Mouse (Mus musculus) embryonic facial prominence, embryonic 11.5 days (tissue): Measurements from ENCODE around the gene Serpinf2. TPM values are rescaled to one million over a fixed set of nuclear protein-coding genes. Genes with fewer than 3 reads are reported as not detected.

ENCODE experiments used
- ATAC-seq: fragments of 200-750 bp; cut with Nextera tagmentation; replicated peaks from 2 replicates; pipeline ENCODE4 v1.8.0; 2017; ENCODE audit warnings: low read depth; ENCODE audit not compliant: insufficient number of reproducible peaks, low FRiP score, low TSS enrichment
- DNase-seq: peaks from one replicate; pipeline ENCODE4 v3.0.0-alpha.2; 2015; ENCODE audit warnings: low spot score
- H3K27ac ChIP-seq: fragments of 300-500 bp; sonication (generic); replicated peaks from 2 replicates; pipeline ENCODE4 v1.5.1; 2014; ENCODE audit warnings: mild to moderate bottlenecking, low read depth, low read length, control low read depth
- H3K27me3 ChIP-seq: fragments of 300-500 bp; sonication (generic); 2 replicates; pipeline ENCODE4 v1.6.1; 2014; ENCODE audit warnings: mild to moderate bottlenecking, low read length, moderate library complexity, mixed read lengths; ENCODE audit not compliant: control insufficient read depth, insufficient read depth
- H3K36me3 ChIP-seq: fragments of 300-500 bp; sonication (generic); replicated peaks from 2 replicates; pipeline ENCODE4 v1.6.1; 2014; ENCODE audit warnings: low read depth, mild to moderate bottlenecking, low read length, moderate library complexity, mixed read lengths; ENCODE audit not compliant: control insufficient read depth, insufficient read depth
- H3K4me1 ChIP-seq: fragments of 300-500 bp; sonication (generic); 2 replicates; pipeline ENCODE4 v1.6.1; 2014; ENCODE audit warnings: low read length, mixed read lengths; ENCODE audit not compliant: control insufficient read depth, insufficient read depth
- H3K4me2 ChIP-seq: fragments of 300-500 bp; sonication (generic); 2 replicates; pipeline ENCODE4 v1.6.1; 2014; ENCODE audit warnings: low read depth, mild to moderate bottlenecking, control low read depth, low read length, moderate library complexity
- H3K4me3 ChIP-seq: fragments of 300-500 bp; sonication (generic); 2 replicates; pipeline ENCODE4 v1.5.1; 2014; ENCODE audit warnings: low read depth, low read length, control low read depth
- H3K9ac ChIP-seq: fragments of 300-500 bp; sonication (generic); replicated peaks from 2 replicates; pipeline ENCODE4 v1.6.1; 2014; ENCODE audit warnings: mild to moderate bottlenecking, control low read depth, low read length
- H3K9me3 ChIP-seq: fragments of 300-500 bp; sonication (generic); replicated peaks from 2 replicates; pipeline ENCODE4 v1.6.1; 2016; ENCODE audit warnings: mild to moderate bottlenecking, low read length, inconsistent platforms, mixed read lengths; ENCODE audit not compliant: control insufficient read depth
- WGBS: fragments of 180-500 bp; shearing (Covaris S2); extraction: QIAGEN DNeasy Blood & Tissue Kit; methylation state at CpG from one replicate; pipeline ENCODE4 v1.1.7; 2014; 5-methylcytosine and 5-hydroxymethylcytosine counted together
- polyA plus RNA-seq: library from polyadenylated mRNA; unstranded; fragments of >200 nt; fragmentation: Nextera tagmentation; extraction: Ambion mirVana; gene quantifications from 2 replicates; pipeline ENCODE4 v1.2.1, GENCODE M21; 2014

The Serpinf2 gene
- polyA plus RNA-seq, 1 experiment from 2014 or later, result 0.34 TPM

DNA sequence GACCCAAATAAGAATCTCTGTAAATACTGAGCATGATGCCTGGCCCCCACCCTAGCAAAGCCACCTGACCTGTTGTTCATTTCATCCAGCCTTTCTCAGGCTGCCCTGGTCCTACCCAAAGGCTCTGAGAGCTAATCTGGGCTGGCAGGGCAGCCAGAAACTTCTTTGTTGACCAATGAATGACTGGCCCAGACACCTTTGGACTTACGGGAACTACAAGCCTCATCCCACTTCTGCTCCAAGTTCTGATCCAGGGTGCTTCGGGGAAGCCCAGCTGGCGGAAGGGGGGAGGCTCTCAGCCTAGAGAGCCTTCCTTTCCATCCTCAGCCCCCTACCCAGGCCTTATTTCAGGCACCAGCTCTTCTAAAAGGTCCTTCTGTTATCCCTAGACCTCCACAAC lies 587 bp downstream of the Serpinf2 start:
- Histone ChIP-seq H3K27me3 (no peaks in the 10 kb centered on the region), H3K36me3 (no peaks in the 10 kb centered on the region), H3K9me3 (no peaks in the 10 kb centered on the region), H3K4me3 (no peak overlapping the region), H3K9ac (no peak overlapping the region), H3K27ac (no peak overlapping the region), H3K4me1 (no peaks in the 10 kb centered on the region), H3K4me2 (no peak overlapping the region)
- ATAC-seq, result no peak
- 95% methylated on average over 3 of the region's 3 CpGs for WGBS
- DNase-seq, result no peak

DNA sequence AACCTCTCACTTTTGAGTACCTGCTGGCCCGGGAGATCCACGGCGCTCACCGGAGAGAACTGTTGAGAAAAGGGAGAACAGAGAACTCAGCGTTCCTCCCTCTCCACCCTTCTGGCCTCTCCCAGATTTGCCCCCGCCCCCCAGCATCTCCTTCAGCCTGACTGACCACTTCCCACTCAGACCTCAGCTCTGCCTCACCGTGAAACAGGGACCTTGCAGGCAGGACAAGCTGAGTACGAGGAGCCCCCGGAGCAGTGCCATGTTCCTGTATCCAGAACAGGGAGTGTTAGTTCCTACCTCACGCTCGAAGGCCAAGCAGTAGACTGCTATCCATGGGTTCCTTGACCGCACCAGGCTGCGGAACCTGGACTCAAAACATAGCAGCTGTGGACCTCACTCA lies 1.2 kb downstream of the Serpinf2 start:
- no peaks in the 10 kb centered on the region for H3K9me3 ChIP-seq
- 83% methylated on average over 13 of the region's 13 CpGs for WGBS
- no peak overlapping the region for H3K4me2 ChIP-seq
- H3K9ac ChIP-seq, result no peak overlapping the region
- no peak overlapping the region for H3K27ac ChIP-seq
- no peaks in the 10 kb centered on the region for H3K36me3 ChIP-seq
- H3K27me3 ChIP-seq, result no peaks in the 10 kb centered on the region
- DNase-seq (no peak), ATAC-seq (no peak)
- H3K4me3 ChIP-seq, result no peak overlapping the region
- H3K4me1 ChIP-seq, result no peaks in the 10 kb centered on the region

DNA sequence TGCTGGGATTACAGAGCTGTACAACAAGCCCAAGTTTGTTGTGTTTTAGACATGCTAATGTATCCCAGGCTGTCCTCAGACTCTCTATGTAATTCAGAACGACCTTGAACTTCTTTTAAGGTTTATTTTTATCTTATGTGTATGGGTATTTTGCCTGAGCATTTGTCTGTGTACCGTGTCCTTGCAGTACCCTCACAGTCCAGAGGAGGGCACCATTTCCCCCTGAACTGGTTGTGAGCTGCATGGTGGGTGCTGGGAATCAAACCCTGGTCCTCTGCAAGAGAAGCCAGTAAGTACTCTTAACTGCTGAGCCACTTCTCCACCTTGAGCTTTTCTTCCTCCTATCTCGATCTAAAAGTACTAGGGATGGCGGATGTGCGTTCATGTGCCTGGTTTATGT lies 5.3 kb downstream of the Serpinf2 start:
- ATAC-seq, result no peak
- Histone ChIP-seq H3K4me3 (no peak overlapping the region), H3K9me3 (no peaks in the 10 kb centered on the region), H3K9ac (no peak overlapping the region), H3K27ac (no peak overlapping the region), H3K4me2 (no peak overlapping the region), H3K4me1 (no peaks in the 10 kb centered on the region), H3K27me3 (no peaks in the 10 kb centered on the region), H3K36me3 (no peaks in the 10 kb centered on the region)
- WGBS, result 80% methylated on average over 5 of the region's 5 CpGs
- DNase-seq, result no peak

DNA sequence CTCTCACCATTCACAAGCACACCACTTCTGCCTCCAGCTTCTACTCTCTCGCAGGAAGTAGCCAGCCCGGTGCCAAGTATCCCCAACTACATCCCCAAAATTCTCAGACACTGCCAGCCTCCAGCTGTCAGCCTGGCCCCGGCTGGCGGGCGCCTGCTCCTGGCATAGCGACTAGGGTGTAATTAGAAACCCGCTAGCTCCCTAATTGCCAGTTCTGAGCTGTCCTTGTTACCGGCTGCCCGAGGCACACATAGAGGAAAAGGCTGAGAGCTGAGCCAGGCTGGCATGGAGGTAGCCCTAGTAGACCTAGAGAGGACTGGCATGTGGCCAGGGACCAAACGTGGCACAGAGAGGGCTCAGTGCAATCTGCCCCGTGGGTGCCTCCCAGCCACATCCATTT lies 8.1 kb downstream of the Serpinf2 start:
- 74% methylated on average over 11 of the region's 11 CpGs for WGBS
- no peak for ATAC-seq
- DNase-seq, result no peak
- no peak overlapping the region for H3K4me3 ChIP-seq
- H3K9me3 ChIP-seq, result no peaks in the 10 kb centered on the region
- no peaks in the 10 kb centered on the region for H3K36me3 ChIP-seq
- no peaks in the 10 kb centered on the region for H3K27me3 ChIP-seq
- no peak overlapping the region for H3K27ac ChIP-seq
- no peak overlapping the region for H3K9ac ChIP-seq
- H3K4me1 ChIP-seq, result no peaks in the 10 kb centered on the region
- H3K4me2 ChIP-seq, result no peak overlapping the region

DNA sequence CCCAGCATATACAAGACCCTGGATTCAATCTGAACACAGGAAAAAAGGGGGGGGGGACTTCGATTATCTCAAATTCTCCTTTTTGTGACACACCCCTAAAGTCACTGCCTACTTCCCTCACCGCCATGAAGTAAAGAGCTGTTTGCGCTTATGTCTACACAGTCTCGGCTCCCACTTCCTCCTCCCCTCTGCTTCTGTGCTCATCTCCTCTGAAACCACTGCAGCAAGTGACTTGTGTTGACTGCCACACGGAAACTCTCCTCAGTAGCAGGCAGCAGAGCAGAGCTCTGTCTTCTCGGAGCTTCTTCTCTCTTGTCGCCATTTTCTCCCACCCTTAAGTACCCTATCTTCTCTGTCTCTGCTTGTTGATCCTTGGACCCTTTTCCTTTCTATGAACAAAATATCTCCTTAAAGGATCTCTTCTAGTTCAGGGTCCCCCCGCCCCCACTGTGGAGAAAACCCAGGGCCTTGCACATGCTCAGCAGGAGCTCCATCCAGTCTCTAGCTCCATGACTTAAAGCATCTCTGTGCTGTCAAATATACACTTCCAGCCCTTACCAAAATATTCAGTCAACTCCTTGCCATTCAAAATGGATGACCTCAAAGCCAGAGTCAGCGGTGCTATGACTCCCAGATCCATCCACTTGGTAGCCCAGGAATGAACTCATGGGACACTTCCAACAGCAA lies 10.2 kb downstream of the Serpinf2 start:
- DNase-seq, result no peak
- no peak overlapping the region for H3K9ac ChIP-seq
- H3K4me3 ChIP-seq, result no peak overlapping the region
- no peak for ATAC-seq
- H3K27ac ChIP-seq, result no peak overlapping the region
- no peaks in the 10 kb centered on the region for H3K36me3 ChIP-seq
- WGBS, result 86% methylated on average over 9 of the region's 9 CpGs
- H3K27me3 ChIP-seq, result no peaks in the 10 kb centered on the region
- no peaks in the 10 kb centered on the region for H3K9me3 ChIP-seq
- no peaks in the 10 kb centered on the region for H3K4me1 ChIP-seq
- H3K4me2 ChIP-seq, result no peak overlapping the region

DNA sequence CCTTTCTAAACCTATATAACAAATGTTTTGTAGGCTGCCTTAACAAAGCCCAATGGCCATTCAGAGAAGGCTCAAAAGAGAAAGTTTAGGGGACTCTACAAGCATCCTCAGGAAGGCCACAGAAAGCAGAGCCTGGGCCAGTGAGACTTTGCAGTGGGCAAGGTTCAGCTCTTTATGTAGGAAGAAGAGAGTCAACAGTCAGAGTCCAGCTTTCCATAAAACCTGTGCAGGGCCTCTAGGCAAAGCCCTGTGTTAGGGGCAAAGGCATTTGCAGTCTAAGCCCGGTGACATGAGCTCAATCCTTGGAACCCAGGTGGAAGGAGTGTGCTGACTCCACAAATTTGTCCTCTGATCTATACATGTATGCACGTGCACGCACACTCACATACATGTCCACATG lies 14.9 kb downstream of the Serpinf2 start:
- H3K4me3 ChIP-seq, result no peak overlapping the region
- no peaks in the 10 kb centered on the region for H3K27me3 ChIP-seq
- no peak overlapping the region for H3K27ac ChIP-seq
- WGBS, result 89% methylated on average over 3 of the region's 3 CpGs
- no peaks in the 10 kb centered on the region for H3K9me3 ChIP-seq
- no peaks in the 10 kb centered on the region for H3K36me3 ChIP-seq
- no peak overlapping the region for H3K4me2 ChIP-seq
- no peak overlapping the region for H3K9ac ChIP-seq
- ATAC-seq (no peak), DNase-seq (no peak)
- H3K4me1 ChIP-seq, result no peaks in the 10 kb centered on the region

DNA sequence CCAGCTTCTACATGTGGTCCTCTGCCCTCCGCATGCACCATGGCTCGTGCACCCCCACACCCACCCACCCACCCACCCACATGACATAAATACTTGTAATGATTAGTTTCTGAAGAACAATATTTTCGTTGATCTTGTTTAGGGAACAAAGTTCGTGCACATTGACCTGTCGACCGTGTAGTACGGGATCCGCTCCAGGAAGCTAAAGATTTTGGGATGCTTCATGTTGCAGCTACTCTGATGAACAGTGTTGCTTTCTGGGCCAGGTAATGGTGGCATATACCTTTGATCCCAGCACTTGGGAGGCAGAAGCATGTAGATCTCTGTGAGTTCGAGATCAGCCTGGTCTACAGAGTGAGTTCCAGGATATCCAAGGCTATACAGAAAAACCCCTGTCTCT lies 15.4 kb downstream of the Serpinf2 start:
- 87% methylated on average over 9 of the region's 9 CpGs for WGBS
- no peak for ATAC-seq
- H3K36me3 ChIP-seq, result no peaks in the 10 kb centered on the region

DNA sequence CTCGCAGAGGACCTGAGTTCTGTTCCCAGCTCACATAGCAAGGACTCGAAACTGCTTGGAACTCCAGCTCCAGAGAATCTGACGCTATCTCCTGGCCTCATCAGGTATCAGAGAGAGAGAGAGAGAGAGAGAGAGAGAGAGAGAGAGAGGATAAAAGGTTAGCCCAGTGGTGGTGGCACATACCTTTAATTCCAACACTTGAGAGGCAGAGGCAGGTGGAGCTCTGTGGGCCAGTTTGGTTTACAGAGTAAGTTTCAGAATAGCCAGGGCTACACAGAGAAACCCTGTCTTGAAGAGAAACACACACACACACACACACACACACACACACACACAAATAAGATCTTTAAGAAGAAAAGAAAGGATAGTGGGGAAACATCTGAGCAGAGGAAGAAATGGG lies 16.3 kb downstream of the Serpinf2 start:
- WGBS, result 77% methylated on average over 3 of the region's 3 CpGs
- Histone ChIP-seq H3K4me3 (no peak overlapping the region), H3K4me1 (no peaks in the 10 kb centered on the region), H3K4me2 (no peak overlapping the region), H3K27me3 (no peaks in the 10 kb centered on the region), H3K9ac (no peak overlapping the region), H3K27ac (no peak overlapping the region), H3K9me3 (no peaks in the 10 kb centered on the region), H3K36me3 (no peaks in the 10 kb centered on the region)
- DNase-seq, result no peak
- ATAC-seq, result no peak

More for the DNA sequence above, 15.4 kb downstream of the Serpinf2 start:
- H3K4me2 ChIP-seq, result no peak overlapping the region
- no peak overlapping the region for H3K9ac ChIP-seq
- no peaks in the 10 kb centered on the region for H3K27me3 ChIP-seq
- H3K27ac ChIP-seq, result no peak overlapping the region
- no peak for DNase-seq
- no peaks in the 10 kb centered on the region for H3K9me3 ChIP-seq
- no peaks in the 10 kb centered on the region for H3K4me1 ChIP-seq
- H3K4me3 ChIP-seq, result no peak overlapping the region
